Mouse (Mus musculus): ENCODE measurements around the gene Pkp1.

Gene Pkp1

GRCm38 (mm10) chr1:135918644-135919407 lies at the start of gene Pkp1:
Gene Pkp1 (minus strand): TSS chr1:135919207.
- no peak for DNase-seq (ENCODE audit: extremely low read depth, low read depth, low spot score)

DNA sequence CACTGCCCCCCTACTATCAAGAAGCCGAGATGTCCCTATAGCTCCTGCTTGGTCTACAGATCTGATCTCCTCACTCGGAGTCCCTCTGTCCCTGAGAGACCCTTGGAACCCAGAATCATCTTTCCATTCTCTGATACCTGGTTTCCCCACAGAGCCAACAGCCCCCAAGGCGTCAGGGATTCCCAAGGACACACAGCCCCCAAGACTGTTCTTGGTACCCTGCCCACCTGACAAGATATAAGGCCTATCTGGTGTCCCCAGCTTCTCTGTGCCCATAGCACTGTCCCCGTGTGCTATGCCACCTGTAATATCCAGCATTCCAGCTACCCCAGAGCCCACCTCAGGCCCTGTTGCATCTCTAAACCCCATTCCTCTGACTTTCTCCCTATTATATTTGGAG lies 48.7 kb upstream of the Pkp1 start:
- no peak for DNase-seq (ENCODE audit: extremely low read depth, low read depth, low spot score)

GRCm38 (mm10) chr1:135964561-135964960 lies 45.6 kb upstream of the Pkp1 start:
- no peak for DNase-seq (ENCODE audit: extremely low read depth, low read depth, low spot score)

- DNase-seq (ENCODE audit: extremely low read depth, low read depth, low spot score): no peak
Observed at GRCm38 (mm10) chr1:135963177-135963576, 44.2 kb upstream of the Pkp1 start.

DNA sequence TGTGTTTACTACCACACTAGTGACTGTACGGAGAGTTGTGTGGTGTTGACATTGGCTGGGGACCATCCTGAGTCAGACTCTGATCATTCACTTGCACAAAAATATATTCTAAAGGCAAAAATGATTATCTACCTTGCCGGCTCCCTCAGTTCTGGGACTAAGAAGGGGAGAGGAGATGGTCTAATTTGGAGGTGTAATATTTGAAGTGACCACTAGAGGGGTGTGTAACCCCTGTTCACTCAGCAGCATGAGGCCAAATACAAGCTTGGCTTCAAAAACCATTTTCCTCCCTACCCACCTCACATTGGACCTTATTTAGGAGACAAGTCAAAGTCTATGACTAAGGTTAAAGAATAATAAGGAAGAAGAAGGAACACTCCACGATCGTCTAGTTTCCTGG lies 39.5 kb upstream of the Pkp1 start:
- no peak for DNase-seq (ENCODE audit: extremely low read depth, low read depth, low spot score)

- DNase-seq (ENCODE audit: extremely low read depth, low read depth, low spot score): no peak
Observed at GRCm38 (mm10) chr1:135948871-135949270, 29.9 kb upstream of the Pkp1 start.

GRCm38 (mm10) chr1:135946247-135946646 lies 27.2 kb upstream of the Pkp1 start:
- DNase-seq (ENCODE audit: extremely low read depth, low read depth, low spot score): no peak

- no peak for DNase-seq (ENCODE audit: extremely low read depth, low read depth, low spot score)
Observed at GRCm38 (mm10) chr1:135945711-135946110, 26.7 kb upstream of the Pkp1 start.

DNA sequence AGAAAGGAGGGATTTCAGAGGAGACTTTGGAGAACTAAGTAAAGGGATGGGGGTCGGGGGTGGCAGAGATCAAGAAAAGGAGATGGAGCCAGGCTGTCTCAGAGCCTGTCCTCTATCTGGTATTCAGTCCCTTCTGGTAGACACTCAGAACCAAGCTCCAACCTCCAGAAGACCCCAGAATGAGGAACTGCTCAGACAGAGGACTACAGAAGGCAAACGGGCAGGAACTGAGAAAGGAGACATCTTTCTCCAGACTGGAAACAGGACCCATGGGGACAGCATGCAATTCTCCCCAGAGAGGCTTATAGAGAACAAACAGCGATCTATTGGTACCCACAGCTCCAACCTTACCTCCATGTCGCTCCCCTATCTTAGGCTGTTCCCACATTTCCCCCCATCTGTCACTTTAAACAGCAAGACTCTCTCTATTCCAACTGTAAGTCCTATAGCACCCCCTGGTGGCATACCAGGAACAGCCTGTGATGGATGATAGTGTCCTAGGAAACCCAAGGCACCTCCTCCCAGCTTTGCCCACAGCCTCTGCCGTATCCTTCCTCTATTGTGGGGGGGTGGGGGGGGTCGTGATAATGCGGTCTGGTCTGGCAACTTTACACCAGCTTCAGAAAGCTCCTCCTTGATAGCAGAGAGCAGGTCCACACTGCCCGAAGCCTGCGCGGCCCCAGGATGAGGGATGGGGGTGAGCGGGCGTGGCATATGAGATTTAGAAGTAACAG lies 25.7 kb upstream of the Pkp1 start:
- DNase-seq (ENCODE audit: extremely low read depth, low read depth, low spot score): no peak

- no peak for DNase-seq (ENCODE audit: extremely low read depth, low read depth, low spot score)
Observed at GRCm38 (mm10) chr1:135943713-135944112, 24.7 kb upstream of the Pkp1 start.

GRCm38 (mm10) chr1:135942116-135942515 lies 23.1 kb upstream of the Pkp1 start:
- DNase-seq (ENCODE audit: extremely low read depth, low read depth, low spot score): no peak

GRCm38 (mm10) chr1:135941259-135942006 lies 22.4 kb upstream of the Pkp1 start:
- DNase-seq (ENCODE audit: extremely low read depth, low read depth, low spot score): no peak

DNA sequence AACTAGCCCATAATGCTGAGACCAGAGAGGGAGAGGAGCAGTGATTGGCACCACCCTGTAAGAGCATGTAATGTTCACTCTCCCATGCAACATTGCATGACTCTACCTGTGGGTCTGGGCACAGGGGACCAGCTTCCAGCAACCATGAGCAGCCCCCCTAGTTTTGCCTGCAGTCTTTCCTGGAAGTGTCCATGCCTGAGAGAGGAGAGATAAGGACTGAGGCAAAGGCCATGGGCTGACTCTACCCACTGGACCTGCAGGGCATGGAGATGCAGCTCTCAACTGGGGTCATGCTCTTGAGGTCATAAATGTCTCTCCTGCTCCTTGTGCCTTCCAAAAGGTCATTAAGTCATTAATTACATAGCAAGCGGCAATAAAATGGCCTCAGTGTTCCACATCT lies 17.1 kb upstream of the Pkp1 start:
- no peak for DNase-seq (ENCODE audit: extremely low read depth, low read depth, low spot score)

GRCm38 (mm10) chr1:135933704-135934293 lies 14.8 kb upstream of the Pkp1 start:
- DNase-seq (ENCODE audit: extremely low read depth, low read depth, low spot score): peak; percentile 69

DNA sequence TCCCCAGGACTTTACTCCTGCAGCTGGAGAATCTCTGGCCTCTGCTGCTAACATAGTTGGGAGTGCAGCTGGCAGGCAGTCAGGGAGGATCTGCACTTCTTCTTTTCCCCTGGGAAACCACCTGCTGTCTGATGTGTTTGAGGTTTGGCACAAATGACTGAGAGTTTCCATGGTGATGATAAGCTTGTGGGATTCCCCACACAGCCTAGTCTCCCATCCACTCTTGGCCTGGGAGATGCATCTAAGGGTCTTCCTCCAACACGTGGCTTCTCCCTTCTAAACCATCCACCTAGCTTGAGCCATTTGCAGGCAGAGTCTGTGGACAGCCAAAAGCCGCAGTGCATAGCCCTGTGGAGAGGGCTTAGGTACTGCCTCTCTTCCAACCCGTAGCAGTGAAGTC lies 10.9 kb upstream of the Pkp1 start:
- DNase-seq (ENCODE audit: extremely low read depth, low read depth, low spot score): no peak

DNA sequence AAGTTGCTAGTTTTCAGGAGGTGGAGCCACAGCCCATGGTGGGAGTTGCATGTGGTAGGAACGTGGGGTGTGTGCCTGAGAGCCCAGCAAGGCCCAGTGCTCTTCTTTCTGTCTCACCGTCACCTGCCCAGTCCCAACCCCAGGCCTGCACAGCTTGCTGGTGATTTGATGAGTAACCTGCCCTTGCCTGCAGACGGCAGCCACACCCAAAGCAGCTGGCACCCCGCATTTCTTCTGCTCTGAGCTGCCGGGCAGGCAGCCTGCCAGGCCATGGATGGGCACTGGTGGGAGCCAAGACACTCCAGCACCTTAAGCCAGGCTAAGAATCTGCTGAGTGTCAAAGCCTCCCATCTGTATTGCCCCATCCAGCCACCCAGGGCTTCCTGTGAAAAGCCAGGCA lies 6.8 kb upstream of the Pkp1 start:
- DNase-seq (ENCODE audit: extremely low read depth, low read depth, low spot score): no peak

DNA sequence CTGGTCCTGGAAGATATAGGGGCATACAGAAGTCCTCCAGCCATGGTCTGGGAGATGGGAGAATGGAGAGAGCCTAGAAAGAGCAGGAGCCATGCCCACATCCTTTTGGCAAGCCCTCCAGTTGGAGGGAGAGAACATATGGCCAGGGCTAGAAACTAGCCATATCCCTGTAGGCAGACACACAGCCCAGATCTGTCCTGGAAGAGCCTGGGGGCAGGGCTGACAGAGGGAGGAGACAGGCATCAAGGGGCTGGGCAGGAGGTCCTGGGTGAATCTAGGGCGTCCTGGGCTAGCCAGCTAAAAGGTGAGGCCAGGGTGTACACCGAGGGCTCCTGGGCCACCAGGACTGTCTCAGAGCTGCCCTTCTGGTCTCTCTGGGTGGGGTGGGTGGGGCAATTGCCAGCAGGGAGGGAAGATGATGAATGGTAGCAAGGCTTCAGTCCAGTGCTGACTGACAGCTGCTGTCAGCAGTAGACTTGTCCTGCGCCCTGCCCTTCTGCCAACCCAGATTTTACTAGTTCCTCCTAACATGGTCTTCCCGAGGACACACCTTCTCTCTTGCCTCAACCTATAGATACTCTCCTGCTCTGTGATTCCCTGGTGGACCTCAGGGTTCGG lies 5.5 kb upstream of the Pkp1 start:
- no peak for DNase-seq (ENCODE audit: extremely low read depth, low read depth, low spot score)

- no peak for DNase-seq (ENCODE audit: extremely low read depth, low read depth, low spot score)
Observed at GRCm38 (mm10) chr1:135923229-135923628, 4.2 kb upstream of the Pkp1 start.

- DNase-seq (ENCODE audit: extremely low read depth, low read depth, low spot score): no peak
Observed at GRCm38 (mm10) chr1:135917206-135917605, 1.8 kb downstream of the Pkp1 start.

DNA sequence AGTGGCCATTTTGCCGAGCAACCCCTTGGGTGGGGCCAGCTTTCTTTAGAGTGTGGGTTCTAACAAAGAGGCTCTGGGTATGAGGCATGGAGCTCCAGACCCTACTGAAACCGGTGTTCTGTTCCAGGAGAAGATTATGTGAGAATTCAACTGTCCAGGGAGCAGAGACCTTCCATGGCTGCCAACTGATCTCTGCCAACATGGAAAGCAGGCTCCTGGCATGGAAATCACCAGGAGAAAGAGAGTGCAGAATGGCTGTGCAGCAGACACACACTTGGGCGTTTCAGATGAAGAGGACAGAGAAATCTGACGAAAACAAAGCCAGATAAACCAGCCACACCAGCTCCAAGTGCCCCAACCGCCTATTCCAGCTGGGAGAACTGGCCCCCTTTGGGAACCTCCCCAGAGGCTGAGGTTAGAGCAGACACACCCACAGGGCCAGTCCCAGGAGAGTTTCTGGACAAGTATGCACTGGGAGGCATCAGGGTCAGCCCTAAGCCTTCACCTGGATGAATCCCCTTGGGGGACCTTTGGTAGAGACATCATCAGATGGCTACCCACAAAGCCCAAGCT lies 2.4 kb downstream of the Pkp1 start:
- DNase-seq (ENCODE audit: extremely low read depth, low read depth, low spot score): no peak

DNA sequence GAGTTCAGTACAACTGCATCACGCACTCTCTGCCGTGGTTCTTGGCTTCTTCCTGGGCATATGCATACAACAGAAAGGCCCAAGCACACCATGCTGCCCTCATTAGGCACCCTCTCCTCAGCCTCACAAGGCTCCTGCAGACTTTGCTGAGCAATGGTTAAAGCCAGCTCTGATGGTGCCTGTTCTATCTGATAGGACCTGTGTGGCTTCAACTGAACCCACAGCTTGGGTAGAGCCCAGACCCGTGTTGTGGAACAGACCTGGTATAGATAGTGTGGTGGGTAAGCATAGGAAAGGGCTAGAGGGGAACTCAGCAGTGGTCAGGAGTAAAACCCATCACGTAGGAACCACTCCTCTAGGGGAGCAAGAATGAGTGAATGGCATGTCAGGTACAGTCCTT lies 5.3 kb downstream of the Pkp1 start:
- no peak for DNase-seq (ENCODE audit: extremely low read depth, low read depth, low spot score)

Measured in fat pad, adult 2 months (tissue).